Mouse (Mus musculus): Measurements from ENCODE around the gene Prcd. TPM values are rescaled to one million over a fixed set of nuclear protein-coding genes. Genes with fewer than 3 reads are reported as not detected.
"Not testable (repeated sequence)": the region's sequence is repeated elsewhere in the genome, so short reads cannot be mapped to it uniquely, and the experiment has no call there.

Prcd gene
- 1 to 10 TPM in 1 of 2 experiments, under 1 TPM in 1; 0.97 to 1.8 TPM for total RNA-seq (2021)

DNA sequence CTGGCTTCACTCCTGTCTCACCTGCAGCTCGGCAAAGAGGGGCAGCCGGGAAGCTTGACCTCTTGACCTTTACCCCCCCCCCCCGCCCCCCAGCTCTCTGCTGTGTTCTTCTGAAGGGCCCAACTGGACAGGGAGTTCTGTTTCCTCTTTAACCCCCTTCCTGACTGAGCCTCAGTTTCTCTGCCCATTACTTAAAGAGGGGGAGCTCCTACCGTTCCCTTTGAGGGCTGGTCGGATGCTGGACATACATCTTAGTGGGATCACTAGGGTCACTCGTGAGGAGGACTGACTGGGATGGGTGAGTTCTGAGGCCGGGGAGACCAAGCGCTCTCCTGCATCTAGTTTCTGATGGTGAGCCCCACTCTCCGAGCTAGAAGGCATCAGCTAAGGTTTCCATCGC lies at the start of gene Prcd:
Prcd (plus strand) TSS at position 301 of the 400 bp plus-strand sequence.
- intact Hi-C loops (cut with DNase I), result no loop called here
- DNase-seq, result no peak

DNA sequence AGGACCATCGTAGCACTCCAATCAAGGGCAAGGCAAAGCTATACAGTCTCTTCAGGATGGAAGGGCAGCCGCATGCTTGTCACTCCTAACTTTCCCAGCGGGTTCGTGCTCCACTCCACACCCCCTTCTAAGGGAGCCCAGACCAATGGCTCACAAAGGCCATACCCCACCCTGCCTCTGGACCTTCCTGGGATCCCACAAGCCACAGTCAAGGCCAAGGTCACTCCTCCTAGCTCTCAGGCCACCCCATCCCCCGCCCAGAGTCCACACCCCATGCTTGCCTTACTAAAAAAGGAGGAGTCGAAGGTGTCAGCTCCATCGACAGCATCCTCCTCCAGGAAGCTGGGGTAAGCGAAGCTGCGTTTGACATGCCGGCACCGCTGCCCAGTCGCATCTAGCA lies 49.2 kb upstream of the Prcd start:
- no peak for DNase-seq

DNA sequence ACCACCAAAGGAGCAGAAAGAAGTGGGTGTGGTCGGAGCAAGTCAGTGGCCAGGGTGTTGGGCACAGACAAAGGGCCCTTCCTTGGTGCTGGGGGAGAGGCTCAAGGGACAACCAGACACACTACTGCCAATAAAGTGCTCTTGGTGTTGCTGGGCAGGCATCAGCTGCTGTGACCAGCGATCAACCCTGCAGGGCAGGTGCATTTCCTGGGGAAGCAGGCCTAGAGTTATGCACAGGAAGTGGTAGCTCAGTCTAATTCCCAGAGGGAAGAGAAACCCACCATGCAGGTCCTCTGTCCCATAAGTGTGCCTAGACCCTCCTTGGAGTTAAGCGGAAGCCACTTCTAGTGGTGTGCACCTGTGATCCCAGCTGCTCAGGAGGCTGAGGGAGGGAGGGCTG lies 45.6 kb upstream of the Prcd start:
- intact Hi-C loops (cut with DNase I), result no loop called here
- DNase-seq, result no peak

More for the DNA sequence above, 49.2 kb upstream of the Prcd start:
- intact Hi-C loops (cut with DNase I), result no loop called here

DNA sequence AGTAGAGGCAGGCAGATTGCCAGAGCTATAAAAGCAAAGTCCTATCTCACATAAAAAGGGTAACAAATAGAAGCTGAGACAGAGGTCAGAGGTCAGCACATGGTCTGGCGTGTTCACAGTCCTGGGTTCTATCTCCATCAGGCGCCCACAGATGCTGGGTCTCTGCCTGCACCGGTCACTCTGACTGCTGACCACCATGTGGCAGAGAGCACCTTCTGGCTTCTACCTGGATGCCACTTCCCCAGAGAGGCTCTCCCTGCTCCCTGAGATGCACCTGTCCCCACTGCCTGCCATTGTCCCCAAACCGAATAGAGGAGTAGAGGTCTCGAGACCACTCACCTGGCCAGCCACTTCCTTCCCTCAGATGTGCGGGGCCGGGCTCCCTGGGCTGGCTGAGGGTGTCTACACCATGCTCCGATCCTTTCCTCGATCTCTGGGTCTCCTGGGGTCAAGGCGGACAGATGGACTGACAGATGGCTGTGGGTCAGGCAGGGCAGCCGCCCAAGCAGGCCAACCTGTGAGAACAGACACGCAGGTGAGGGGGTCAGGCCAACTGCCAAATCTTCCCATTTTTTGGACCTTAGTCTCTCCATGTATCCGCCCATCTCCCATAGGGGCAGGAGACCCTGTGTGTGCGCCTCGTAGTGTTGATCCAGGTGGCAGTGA lies 43.2 kb upstream of the Prcd start:
- intact Hi-C loops (cut with DNase I), result no loop called here
- no peak for DNase-seq

DNA sequence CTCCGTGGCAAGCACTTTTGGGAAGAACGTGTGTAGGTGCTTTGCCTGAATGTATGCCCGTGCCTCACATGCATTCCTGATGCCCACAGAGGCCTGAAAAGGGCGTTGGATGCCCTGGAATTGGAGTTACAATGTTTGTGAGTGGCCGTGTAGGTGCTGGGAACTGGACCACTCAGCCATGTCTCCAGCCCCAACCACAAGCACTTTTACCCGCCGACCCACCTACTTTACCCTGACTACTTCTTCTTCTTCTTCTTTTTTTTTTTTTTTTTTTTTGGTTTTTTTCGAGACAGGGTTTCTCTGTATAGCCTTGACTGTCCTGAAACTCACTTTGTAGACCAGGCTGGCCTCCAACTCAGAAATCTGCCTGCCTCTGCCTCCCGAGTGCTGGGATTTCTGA lies 42.2 kb upstream of the Prcd start:
- intact Hi-C loops (cut with DNase I), result not testable (repeated sequence)

GRCm38 (mm10) chr11:116611883-116612282 lies 41.5 kb upstream of the Prcd start:
- no peak for DNase-seq
- intact Hi-C loops (cut with DNase I), result loop anchor here (2.0 kb wide), 1 partner anchor 19 kb away; no protein-coding TSS in a partner anchor

More for the DNA sequence above, 42.2 kb upstream of the Prcd start:
- not testable (repeated sequence) for DNase-seq

GRCm38 (mm10) chr11:116612554-116612953 lies 40.8 kb upstream of the Prcd start:
- intact Hi-C loops (cut with DNase I), result loop anchor here (2.0 kb wide), 1 partner anchor 20 kb away; no protein-coding TSS in a partner anchor
- no peak for DNase-seq

- no peak for DNase-seq
- intact Hi-C loops (cut with DNase I), result loop anchor here (2.0 kb wide), 1 partner anchor 20 kb away; no protein-coding TSS in a partner anchor
These were observed 40.1 kb upstream of the Prcd start for GRCm38 (mm10) chr11:116613234-116613633.

DNA sequence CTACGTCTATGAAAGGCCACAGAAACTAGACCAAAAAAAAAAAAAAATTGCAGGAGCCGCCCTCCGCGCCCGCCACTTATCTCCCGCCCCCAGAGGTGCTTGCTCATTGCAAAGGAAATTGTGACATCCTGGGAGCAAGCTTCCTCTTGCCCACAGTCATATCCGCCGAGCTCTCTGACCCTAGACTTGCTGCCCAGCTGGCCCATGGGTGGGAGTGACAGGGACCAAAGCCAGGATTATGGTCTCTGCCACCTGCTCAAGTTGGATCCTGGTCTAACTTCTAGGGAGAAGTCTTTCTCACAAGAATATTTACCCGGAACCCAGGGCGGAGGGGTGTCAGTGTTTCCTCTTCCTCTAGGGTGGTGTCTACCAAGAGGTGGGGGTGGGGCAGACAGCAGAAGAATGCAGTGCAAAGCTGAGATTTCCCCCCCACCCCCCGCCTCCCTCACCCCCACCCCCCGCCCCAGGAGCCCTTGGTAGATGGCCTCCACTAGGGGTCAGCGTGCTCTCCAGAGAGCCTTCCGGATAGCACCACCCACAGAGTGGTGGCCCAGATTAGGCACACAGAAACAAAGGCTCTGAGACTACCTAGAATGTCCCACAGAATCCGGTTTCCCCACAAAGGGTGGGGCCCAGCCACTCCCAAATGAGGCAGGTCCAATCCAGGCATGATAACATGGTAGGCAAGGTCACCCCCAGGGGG lies 37.4 kb upstream of the Prcd start:
- intact Hi-C loops (cut with DNase I), result no loop called here
- DNase-seq, result peak; percentile 60 to 73

DNA sequence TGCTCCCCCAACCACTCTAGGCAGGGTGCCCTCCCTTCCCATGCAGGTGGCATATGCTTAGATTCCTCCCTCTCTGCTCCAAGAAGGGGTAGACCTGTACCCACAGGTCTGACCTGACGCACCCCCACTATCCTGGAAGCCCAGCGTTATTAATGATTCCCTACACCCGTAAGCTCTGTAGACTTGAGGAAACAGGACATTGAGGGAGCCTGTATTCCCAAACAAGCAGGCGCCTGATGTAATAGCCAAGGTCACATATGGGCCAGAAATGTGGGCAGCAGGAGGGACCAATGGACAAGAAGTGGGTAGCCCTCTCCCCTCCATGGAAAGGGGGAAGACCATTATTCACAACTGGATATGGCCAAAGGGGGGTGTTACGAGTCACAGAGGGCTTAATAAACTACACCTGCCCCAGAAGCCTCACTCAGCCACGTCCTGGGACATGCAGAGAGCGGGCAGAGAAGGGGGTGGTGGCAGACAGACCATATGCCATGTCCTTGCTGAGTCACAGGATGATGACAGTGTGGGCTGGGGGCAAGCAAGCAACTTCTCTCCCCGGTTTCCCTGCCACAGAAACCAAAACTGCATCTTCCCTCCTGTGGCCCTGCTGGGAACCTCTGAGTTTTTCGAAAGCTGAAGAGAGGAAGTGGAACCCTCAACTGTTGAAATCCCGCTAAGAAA lies 36.8 kb upstream of the Prcd start:
- intact Hi-C loops (cut with DNase I), result no loop called here
- DNase-seq, result peak in 1 of 2 experiments; percentile 40

DNA sequence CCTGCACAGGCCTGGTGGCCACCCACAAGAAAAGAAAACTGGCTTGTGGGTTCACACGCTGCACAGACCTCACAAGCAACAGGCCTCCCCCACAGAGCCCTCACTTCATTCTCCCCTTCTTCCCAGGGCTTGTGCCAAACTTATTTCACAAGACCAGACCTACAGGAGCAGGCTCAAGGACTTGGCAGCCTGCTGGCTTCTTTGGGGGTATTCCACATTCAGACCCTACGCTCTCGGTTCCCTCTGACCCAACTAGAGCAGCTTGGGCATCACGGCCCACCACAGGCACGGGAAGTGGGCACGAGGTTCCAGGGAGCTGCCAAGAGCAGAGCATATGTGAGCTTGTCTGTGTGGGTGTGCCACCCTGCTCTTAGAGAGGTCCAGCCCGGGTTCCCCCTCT lies 35.7 kb upstream of the Prcd start:
- peak in 1 of 2 experiments; percentile 51 for DNase-seq
- intact Hi-C loops (cut with DNase I), result no loop called here

DNA sequence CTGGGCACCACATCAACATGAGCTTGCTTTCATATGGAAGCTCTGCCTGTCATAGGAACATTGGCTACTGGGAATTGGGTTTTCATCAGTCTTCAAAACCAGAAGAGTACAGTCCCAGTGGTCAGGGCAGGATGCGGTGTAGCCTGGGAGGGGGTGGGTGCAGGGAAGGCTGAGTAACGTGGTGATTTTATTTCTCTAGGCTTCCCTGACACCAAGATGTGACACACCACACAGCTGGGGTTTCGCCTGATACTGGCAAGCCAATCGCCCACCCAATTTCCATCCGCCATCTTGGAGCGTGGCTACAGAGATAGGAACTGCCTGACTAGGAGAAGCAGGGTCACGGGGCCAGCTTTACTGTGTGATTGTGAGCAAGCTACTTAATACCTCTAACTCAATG lies 34.7 kb upstream of the Prcd start:
- DNase-seq, result no peak
- intact Hi-C loops (cut with DNase I), result no loop called here

- intact Hi-C loops (cut with DNase I), result no loop called here
- peak in 1 of 2 experiments; percentile 45 for DNase-seq
These were observed 34.2 kb upstream of the Prcd start for GRCm38 (mm10) chr11:116619156-116619555.

DNA sequence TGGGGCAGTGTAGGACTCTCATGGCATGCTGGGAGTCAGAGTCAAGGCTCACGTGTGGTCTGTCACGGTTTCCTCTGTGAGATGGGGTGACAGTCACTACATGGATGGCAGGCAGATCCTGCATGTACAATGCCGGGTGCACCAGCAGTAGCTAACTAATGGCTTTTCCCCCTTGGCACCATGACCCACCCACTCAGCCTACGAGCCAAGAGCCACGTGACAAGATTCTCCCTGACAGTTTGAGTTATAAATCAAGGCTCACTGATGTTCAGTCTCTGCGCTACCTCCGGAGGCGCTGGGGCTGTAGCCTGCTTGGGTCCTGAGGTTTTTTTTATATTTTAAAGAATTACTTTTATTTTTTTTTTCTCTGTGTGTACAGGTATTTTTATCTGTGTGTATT lies 33.8 kb upstream of the Prcd start:
- intact Hi-C loops (cut with DNase I), result no loop called here
- DNase-seq, result no peak

- DNase-seq, result no peak
- intact Hi-C loops (cut with DNase I), result no loop called here
These were observed 33.3 kb upstream of the Prcd start for GRCm38 (mm10) chr11:116620073-116620472.

- intact Hi-C loops (cut with DNase I), result no loop called here
- no peak for DNase-seq
These were observed 32.6 kb upstream of the Prcd start for GRCm38 (mm10) chr11:116620559-116621253.

- DNase-seq, result peak; percentile 80 to 87
- intact Hi-C loops (cut with DNase I), result no loop called here
These were observed 32.1 kb upstream of the Prcd start for GRCm38 (mm10) chr11:116621258-116621704.

- intact Hi-C loops (cut with DNase I), result no loop called here
- DNase-seq, result no peak
These were observed 29.8 kb upstream of the Prcd start for GRCm38 (mm10) chr11:116623281-116624124.

GRCm38 (mm10) chr11:116624131-116624832 lies 29.1 kb upstream of the Prcd start:
- intact Hi-C loops (cut with DNase I), result no loop called here
- DNase-seq, result peak; percentile 86 to 90

All from heart, postnatal 36 days (tissue).